In the genomic region with DNA sequence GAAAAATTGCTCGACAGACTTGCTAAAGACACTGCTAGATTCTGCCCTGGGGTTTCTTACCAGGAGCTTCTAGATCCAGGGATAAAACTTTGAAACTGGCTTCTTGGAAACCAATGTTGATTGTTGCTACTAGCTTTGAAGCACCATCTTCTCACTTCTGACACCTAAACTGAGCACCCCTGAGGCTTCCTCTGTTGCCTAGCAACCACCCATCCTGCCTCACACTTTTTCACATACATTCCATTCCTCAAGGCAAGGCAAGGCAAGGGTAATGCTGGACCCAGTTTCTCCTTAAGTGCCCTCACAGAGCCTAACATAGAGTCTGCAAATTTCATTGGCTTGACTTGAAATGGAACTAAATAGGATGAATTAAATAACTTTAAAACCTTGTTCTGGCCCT, we compare ENCODE assay signal across 27 mouse cellular contexts. TPM values are rescaled to one million over a fixed set of nuclear protein-coding genes. Genes with fewer than 3 reads are reported as not detected.
"Had no signal": no experiment of that assay in that cellular context is flagged by ENCODE, and none has a peak within 500 bp of the region (broad histone marks: within the 10 kb centered on the region; RNA-seq: fewer than 3 reads in every experiment).

No protein-coding gene starts in this region.

- H3K9me3 ChIP-seq: hindbrain, embryonic 13.5 days; hindbrain, embryonic 15.5 days; kidney, embryonic 15.5 days; limb, embryonic 13.5 days; limb, embryonic 15.5 days; liver, embryonic 12.5 days had no signal

- H3K27ac ChIP-seq: gastrocnemius, adult 2 months; heart, adult 2 months; hindbrain, embryonic 13.5 days; hindbrain, embryonic 15.5 days; hindbrain, postnatal 0 days; kidney, embryonic 15.5 days; kidney, postnatal 0 days; limb, embryonic 13.5 days; limb, embryonic 15.5 days; liver, embryonic 12.5 days; liver, embryonic 14.5 days had no signal

- ATAC-seq: hindbrain, postnatal 0 days; intestine, embryonic 16.5 days; liver, embryonic 12.5 days had no signal

- H3K27me3 ChIP-seq: hindbrain, embryonic 13.5 days; hindbrain, embryonic 15.5 days; kidney, embryonic 15.5 days; limb, embryonic 13.5 days; limb, embryonic 15.5 days; liver, embryonic 12.5 days had no signal

- H3K4me2 ChIP-seq: heart, embryonic 11.5 days; hindbrain, embryonic 13.5 days; hindbrain, embryonic 15.5 days; kidney, embryonic 15.5 days; limb, embryonic 13.5 days; limb, embryonic 15.5 days; liver, embryonic 12.5 days had no signal

- H3K9ac ChIP-seq: hindbrain, embryonic 13.5 days; hindbrain, embryonic 15.5 days; kidney, embryonic 15.5 days; limb, embryonic 13.5 days; limb, embryonic 15.5 days; liver, embryonic 12.5 days; liver, embryonic 14.5 days had no signal

- DNase-seq: gastrocnemius, adult 2 months; gastrocnemius, postnatal 10 days; gastrocnemius, postnatal 25 days; heart, adult 2 months; heart, postnatal 10 days; heart, postnatal 36 days; kidney, adult 11 months; kidney, adult 2 months; kidney, adult 9 months; kidney, postnatal 14 days; kidney, postnatal 36 days; layer of hippocampus, adult 9-11 months; layer of hippocampus, postnatal 36 days; left cerebral cortex, postnatal 4 days had no signal

- H3K36me3 ChIP-seq: hindbrain, embryonic 13.5 days; hindbrain, embryonic 15.5 days; kidney, embryonic 15.5 days; limb, embryonic 13.5 days; limb, embryonic 15.5 days; liver, embryonic 12.5 days had no signal

- H3K4me1 ChIP-seq: hindbrain, embryonic 13.5 days; hindbrain, embryonic 15.5 days; kidney, embryonic 15.5 days; limb, embryonic 13.5 days; limb, embryonic 15.5 days; liver, embryonic 12.5 days had no signal

- H3K4me3 ChIP-seq: gastrocnemius, adult 2 months; heart, adult 2 months; hindbrain, embryonic 13.5 days; hindbrain, embryonic 15.5 days; kidney, embryonic 15.5 days; limb, embryonic 13.5 days; limb, embryonic 15.5 days; liver, embryonic 12.5 days had no signal

RNA-seq across cellular contexts. Expression of gene 1110032F04Rik, which starts 17.0 kb away (rescaled TPM):
- total RNA-seq: granulocyte monocyte progenitor cell, adult 5-6 weeks; liver, adult 2 months had no signal
- polyA plus RNA-seq: liver, adult 2 months had no signal
